16 mouse cellular contexts compared by ENCODE assay signal in genomic region chr11:21547518-21547917, GRCm38 (mm10).
"Had no signal": no experiment of that assay in that cellular context is flagged by ENCODE, and none has a peak within 500 bp of the region (broad histone marks: within the 10 kb centered on the region; RNA-seq: fewer than 3 reads in every experiment).

No protein-coding gene starts in this region.

- H3K4me2 ChIP-seq: neural tube, embryonic 13.5 days; neural tube, embryonic 15.5 days; stomach, embryonic 15.5 days had no signal

- H3K36me3 ChIP-seq: neural tube, embryonic 13.5 days; neural tube, embryonic 15.5 days; stomach, embryonic 15.5 days had no signal

- H3K27ac ChIP-seq: neural tube, embryonic 13.5 days; neural tube, embryonic 15.5 days; stomach, embryonic 15.5 days; stomach, postnatal 0 days had no signal

- DNase-seq: retina, postnatal 1 day; right cerebral cortex, adult 18-20 months; right cerebral cortex, postnatal 14 days; right cerebral cortex, postnatal 25 days; right cerebral cortex, postnatal 4 days; spleen, adult 18-20 months; thymus, adult 18-20 months; thymus, adult 2 months; thymus, postnatal 14 days; thymus, postnatal 25 days; thymus, postnatal 36 days; thymus, postnatal 4 days had no signal

- H3K4me3 ChIP-seq: neural tube, embryonic 13.5 days; neural tube, embryonic 15.5 days; stomach, embryonic 15.5 days had no signal

- H3K27me3 ChIP-seq: neural tube, embryonic 13.5 days; neural tube, embryonic 15.5 days; stomach, embryonic 15.5 days had no signal

- H3K9ac ChIP-seq: neural tube, embryonic 13.5 days; neural tube, embryonic 15.5 days; stomach, embryonic 15.5 days had no signal

- H3K4me1 ChIP-seq: neural tube, embryonic 13.5 days; neural tube, embryonic 15.5 days; stomach, embryonic 15.5 days had no signal

- H3K9me3 ChIP-seq: neural tube, embryonic 13.5 days; neural tube, embryonic 15.5 days; stomach, embryonic 15.5 days had no signal
